Mouse (Mus musculus): ENCODE data around the gene Me3. TPM values are rescaled to one million over a fixed set of nuclear protein-coding genes. Genes with fewer than 3 reads are reported as not detected.

The Me3 gene
- polyA plus RNA-seq, 1 experiment from 2014 or later: 39.5 TPM

- TF ChIP-seq CTCF (IDR thresholded peaks at IDR 0.05; ENCODE audit: low read depth): no peak
- ATAC-seq (replicated peaks; ENCODE audit: low FRiP score, low read depth) (no peak), DNase-seq (ENCODE audit: low spot score) (no peak)
- H3K27ac ChIP-seq: no peak overlapping the region
- 81% methylated on average over 10 of the region's 10 CpGs for WGBS
- H3K9ac ChIP-seq (ENCODE audit: low read depth, low read length): no peak overlapping the region
- no peak overlapping the region for H3K4me3 ChIP-seq (replicated peaks; ENCODE audit: low read depth, low read length)
- H3K36me3 ChIP-seq (ENCODE audit: insufficient read depth, low read length): no peaks in the 10 kb centered on the region
- H3K4me1 ChIP-seq (replicated peaks; ENCODE audit: insufficient read depth, low read length): no peaks in the 10 kb centered on the region
- no peak overlapping the region for H3K4me2 ChIP-seq (ENCODE audit: low read length)
- H3K9me3 ChIP-seq (replicated peaks; ENCODE audit: low read length): no peaks in the 10 kb centered on the region
- no peaks in the 10 kb centered on the region for H3K27me3 ChIP-seq (ENCODE audit: insufficient read depth, low read length)
Observed at GRCm38 (mm10) chr7:89681666-89682470, 49.7 kb downstream of the Me3 start.

GRCm38 (mm10) chr7:89698186-89698585 lies 66.0 kb downstream of the Me3 start:
- no peak overlapping the region for H3K27ac ChIP-seq
- no peak for DNase-seq (ENCODE audit: low spot score)
- ATAC-seq (replicated peaks; ENCODE audit: low FRiP score, low read depth): no peak
- TF ChIP-seq CTCF (IDR thresholded peaks at IDR 0.05; ENCODE audit: low read depth): peak; percentile 62
- H3K36me3 ChIP-seq (ENCODE audit: insufficient read depth, low read length): no peaks in the 10 kb centered on the region
- H3K4me2 ChIP-seq (ENCODE audit: low read length): no peak overlapping the region
- no peaks in the 10 kb centered on the region for H3K4me1 ChIP-seq (replicated peaks; ENCODE audit: insufficient read depth, low read length)
- H3K9me3 ChIP-seq (replicated peaks; ENCODE audit: low read length): no peaks in the 10 kb centered on the region
- no peak overlapping the region for H3K4me3 ChIP-seq (replicated peaks; ENCODE audit: low read depth, low read length)
- no peak overlapping the region for H3K9ac ChIP-seq (ENCODE audit: low read depth, low read length)
- no peaks in the 10 kb centered on the region for H3K27me3 ChIP-seq (ENCODE audit: insufficient read depth, low read length)

DNA sequence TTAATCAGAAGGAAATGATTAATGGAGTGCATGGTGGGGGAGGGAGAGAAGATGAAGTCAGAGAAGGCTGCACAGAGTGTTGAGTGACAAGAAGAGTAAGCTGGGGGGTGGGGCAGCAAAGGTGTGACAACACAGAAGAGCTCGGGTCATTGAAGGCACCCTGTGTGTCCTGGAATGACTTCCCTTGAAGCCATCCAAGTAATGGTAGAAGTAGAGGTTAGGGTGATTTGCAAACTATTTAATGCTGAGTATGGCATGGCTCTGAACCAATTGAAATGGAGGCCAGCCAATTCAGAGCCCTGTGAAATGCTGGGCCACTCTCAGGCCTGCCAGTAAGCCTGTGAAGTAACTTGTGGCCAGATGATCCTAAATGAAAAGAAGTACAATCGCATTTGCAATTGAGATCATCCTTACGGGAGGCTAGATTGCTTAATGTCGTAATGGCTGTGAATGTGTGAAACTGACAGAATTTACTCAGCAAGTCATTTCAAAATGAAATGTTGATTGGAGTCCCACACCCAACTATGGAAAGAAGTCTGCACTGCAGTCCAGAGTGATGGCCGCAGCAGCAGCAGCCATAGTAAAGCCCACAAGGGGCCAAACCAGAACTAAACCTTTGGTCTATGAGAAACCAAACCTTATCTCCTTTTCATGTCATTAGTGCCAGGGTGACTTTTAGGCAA lies 67.6 kb downstream of the Me3 start:
- DNase-seq (ENCODE audit: low spot score) (no peak), ATAC-seq (replicated peaks; ENCODE audit: low FRiP score, low read depth) (no peak)
- no peaks in the 10 kb centered on the region for H3K27me3 ChIP-seq (ENCODE audit: insufficient read depth, low read length)
- no peaks in the 10 kb centered on the region for H3K9me3 ChIP-seq (replicated peaks; ENCODE audit: low read length)
- H3K36me3 ChIP-seq (ENCODE audit: insufficient read depth, low read length): no peaks in the 10 kb centered on the region
- H3K9ac ChIP-seq (ENCODE audit: low read depth, low read length): no peak overlapping the region
- no peak for TF ChIP-seq CTCF (IDR thresholded peaks at IDR 0.05; ENCODE audit: low read depth)
- no peak overlapping the region for H3K4me2 ChIP-seq (ENCODE audit: low read length)
- WGBS: 71% methylated on average over 5 of the region's 5 CpGs
- H3K27ac ChIP-seq: no peak overlapping the region
- no peak overlapping the region for H3K4me3 ChIP-seq (replicated peaks; ENCODE audit: low read depth, low read length)
- H3K4me1 ChIP-seq (replicated peaks; ENCODE audit: insufficient read depth, low read length): no peaks in the 10 kb centered on the region

DNA sequence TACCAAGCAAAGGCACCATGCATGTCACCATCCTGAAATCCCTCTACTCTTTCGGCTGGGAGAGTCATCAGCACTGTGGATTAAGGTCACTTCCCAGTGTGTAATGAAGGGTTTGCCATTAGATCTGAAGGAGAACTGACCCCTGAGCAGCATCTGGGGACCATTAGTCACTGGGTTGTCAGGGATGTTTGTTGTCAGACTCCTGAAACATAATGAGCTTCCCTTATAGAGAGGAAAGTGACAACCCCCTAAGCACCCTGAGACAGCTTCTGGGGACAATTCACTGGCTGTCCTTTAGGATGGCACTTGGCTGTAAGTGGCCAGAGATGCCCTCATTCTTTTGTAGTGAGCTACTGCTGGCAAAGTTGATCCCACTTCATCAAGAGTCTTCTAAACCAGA lies 68.3 kb downstream of the Me3 start:
- Histone ChIP-seq H3K27me3 (ENCODE audit: insufficient read depth, low read length) (no peaks in the 10 kb centered on the region), H3K36me3 (ENCODE audit: insufficient read depth, low read length) (no peaks in the 10 kb centered on the region), H3K4me2 (ENCODE audit: low read length) (no peak overlapping the region), H3K4me1 (replicated peaks; ENCODE audit: insufficient read depth, low read length) (no peaks in the 10 kb centered on the region), H3K9ac (ENCODE audit: low read depth, low read length) (no peak overlapping the region), H3K9me3 (replicated peaks; ENCODE audit: low read length) (no peaks in the 10 kb centered on the region), H3K27ac (no peak overlapping the region), H3K4me3 (replicated peaks; ENCODE audit: low read depth, low read length) (no peak overlapping the region)
- ATAC-seq (replicated peaks; ENCODE audit: low FRiP score, low read depth) (no peak), DNase-seq (ENCODE audit: low spot score) (no peak)
- no peak for TF ChIP-seq CTCF (IDR thresholded peaks at IDR 0.05; ENCODE audit: low read depth)
- 24% methylated on average over 1 of the region's 1 CpGs for WGBS

DNA sequence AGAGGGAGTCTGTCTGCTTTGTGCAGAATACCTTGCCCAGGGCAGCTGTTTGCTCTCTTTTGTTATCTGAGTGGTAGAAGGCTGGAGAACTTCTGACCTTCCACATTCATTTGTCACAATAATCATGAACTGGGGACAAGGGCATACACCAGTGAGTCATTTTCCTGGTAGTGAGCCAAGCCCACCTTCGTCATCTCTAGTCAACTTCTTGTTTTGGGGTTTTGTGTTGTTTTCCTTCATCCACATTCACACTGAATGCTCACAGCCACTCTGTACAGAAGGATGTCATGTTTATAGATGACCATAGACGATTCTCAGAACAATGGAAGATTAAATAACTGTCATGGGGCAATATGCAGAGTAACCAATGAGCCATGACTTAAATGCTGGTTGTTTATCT lies 78.6 kb downstream of the Me3 start:
- no peak overlapping the region for H3K4me2 ChIP-seq (ENCODE audit: low read length)
- H3K4me3 ChIP-seq (replicated peaks; ENCODE audit: low read depth, low read length): no peak overlapping the region
- no peak for TF ChIP-seq CTCF (IDR thresholded peaks at IDR 0.05; ENCODE audit: low read depth)
- H3K9me3 ChIP-seq (replicated peaks; ENCODE audit: low read length): no peaks in the 10 kb centered on the region
- H3K4me1 ChIP-seq (replicated peaks; ENCODE audit: insufficient read depth, low read length): no peaks in the 10 kb centered on the region
- DNase-seq (ENCODE audit: low spot score) (no peak), ATAC-seq (replicated peaks; ENCODE audit: low FRiP score, low read depth) (no peak)
- H3K27ac ChIP-seq: no peak overlapping the region
- no peaks in the 10 kb centered on the region for H3K27me3 ChIP-seq (ENCODE audit: insufficient read depth, low read length)
- H3K9ac ChIP-seq (ENCODE audit: low read depth, low read length): no peak overlapping the region
- no peaks in the 10 kb centered on the region for H3K36me3 ChIP-seq (ENCODE audit: insufficient read depth, low read length)
- WGBS: 50% methylated on average over 2 of the region's 2 CpGs

- no peaks in the 10 kb centered on the region for H3K9me3 ChIP-seq (replicated peaks; ENCODE audit: low read length)
- ATAC-seq (replicated peaks; ENCODE audit: low FRiP score, low read depth): no peak
- H3K4me1 ChIP-seq (replicated peaks; ENCODE audit: insufficient read depth, low read length): no peaks in the 10 kb centered on the region
- H3K4me3 ChIP-seq (replicated peaks; ENCODE audit: low read depth, low read length): no peak overlapping the region
- H3K9ac ChIP-seq (ENCODE audit: low read depth, low read length): no peak overlapping the region
- H3K36me3 ChIP-seq (ENCODE audit: insufficient read depth, low read length): no peaks in the 10 kb centered on the region
- H3K27me3 ChIP-seq (ENCODE audit: insufficient read depth, low read length): no peaks in the 10 kb centered on the region
- no peak overlapping the region for H3K4me2 ChIP-seq (ENCODE audit: low read length)
- no peak overlapping the region for H3K27ac ChIP-seq
- no peak for DNase-seq (ENCODE audit: low spot score)
- TF ChIP-seq CTCF (IDR thresholded peaks at IDR 0.05; ENCODE audit: low read depth): no peak
Observed at GRCm38 (mm10) chr7:89713059-89713458, 80.9 kb downstream of the Me3 start.

Data from kidney, postnatal 0 days (tissue).